Mouse (Mus musculus): ENCODE measurements around the gene Akna.

Akna gene

GRCm38 (mm10) chr4:63411222-63411621 lies 8.1 kb upstream of the Akna start:
- in situ Hi-C loops (cut with MboI; ENCODE audit: unreplicated experiment in 2 of 2): no loop called here

- in situ Hi-C loops (cut with MboI; ENCODE audit: unreplicated experiment in 2 of 2): no loop called here
Observed at GRCm38 (mm10) chr4:63410583-63410934, 7.4 kb upstream of the Akna start.

- in situ Hi-C loops (cut with MboI; ENCODE audit: unreplicated experiment in 2 of 2): loop anchor here (5.0 to 10.0 kb wide), 4 partner anchors 38 to 445 kb away; no protein-coding TSS in a partner anchor
Observed at GRCm38 (mm10) chr4:63409908-63410582, 6.9 kb upstream of the Akna start.

GRCm38 (mm10) chr4:63409317-63409907 lies 6.3 kb upstream of the Akna start:
- in situ Hi-C loops (cut with MboI; ENCODE audit: unreplicated experiment in 2 of 2): loop anchor here (5.0 to 10.0 kb wide), 4 partner anchors 37 to 445 kb away; no protein-coding TSS in a partner anchor

- in situ Hi-C loops (cut with MboI; ENCODE audit: unreplicated experiment in 2 of 2): loop anchor here (5.0 to 10.0 kb wide), 4 partner anchors 36 to 446 kb away; no protein-coding TSS in a partner anchor
Observed at GRCm38 (mm10) chr4:63408649-63409048, 5.5 kb upstream of the Akna start.

GRCm38 (mm10) chr4:63408247-63408646 lies 5.1 kb upstream of the Akna start:
- in situ Hi-C loops (cut with MboI; ENCODE audit: unreplicated experiment in 2 of 2): loop anchor here (5.0 to 10.0 kb wide), 4 partner anchors 36 to 447 kb away; no protein-coding TSS in a partner anchor

GRCm38 (mm10) chr4:63405683-63406082 lies 2.5 kb upstream of the Akna start:
- in situ Hi-C loops (cut with MboI; ENCODE audit: unreplicated experiment in 2 of 2): loop anchor here (5.0 to 10.0 kb wide), 4 partner anchors 33 to 449 kb away; no protein-coding TSS in a partner anchor

- in situ Hi-C loops (cut with MboI; ENCODE audit: unreplicated experiment in 2 of 2): loop anchor here (5.0 to 10.0 kb wide), 4 partner anchors 33 to 450 kb away; no protein-coding TSS in a partner anchor
Observed at GRCm38 (mm10) chr4:63405051-63405450, 1.9 kb upstream of the Akna start.

GRCm38 (mm10) chr4:63404205-63404604 lies 1.1 kb upstream of the Akna start:
- in situ Hi-C loops (cut with MboI; ENCODE audit: unreplicated experiment in 2 of 2): loop anchor here in 1 of 2 experiments (10.0 kb wide), 1 partner anchor 451 kb away; no protein-coding TSS in a partner anchor

GRCm38 (mm10) chr4:63402558-63402957 lies 596 bp downstream of the Akna start:
- in situ Hi-C loops (cut with MboI; ENCODE audit: unreplicated experiment in 2 of 2): loop anchor here in 1 of 2 experiments (10.0 kb wide), 1 partner anchor 452 kb away; no protein-coding TSS in a partner anchor

- in situ Hi-C loops (cut with MboI; ENCODE audit: unreplicated experiment in 2 of 2): loop anchor here in 1 of 2 experiments (10.0 kb wide), 1 partner anchor 453 kb away; no protein-coding TSS in a partner anchor
Observed at GRCm38 (mm10) chr4:63402056-63402455, 1.1 kb downstream of the Akna start.

- in situ Hi-C loops (cut with MboI; ENCODE audit: unreplicated experiment in 2 of 2): loop anchor here in 1 of 2 experiments (10.0 kb wide), 1 partner anchor 453 kb away; no protein-coding TSS in a partner anchor
Observed at GRCm38 (mm10) chr4:63401620-63402019, 1.5 kb downstream of the Akna start.

GRCm38 (mm10) chr4:63400541-63401306 lies 2.4 kb downstream of the Akna start:
- in situ Hi-C loops (cut with MboI; ENCODE audit: unreplicated experiment in 2 of 2): loop anchor here in 1 of 2 experiments (10.0 kb wide), 1 partner anchor 454 kb away; no protein-coding TSS in a partner anchor

GRCm38 (mm10) chr4:63399691-63400270 lies 3.4 kb downstream of the Akna start:
- in situ Hi-C loops (cut with MboI; ENCODE audit: unreplicated experiment in 2 of 2): loop anchor here (10.0 to 25.0 kb wide), 3 partner anchors 455 to 1062 kb away; partner anchors contain the start of genes Fkbp15 (in 1 of the 2) and Slc31a1 (in 1 of the 2)

GRCm38 (mm10) chr4:63398854-63399609 lies 4.1 kb downstream of the Akna start:
- in situ Hi-C loops (cut with MboI; ENCODE audit: unreplicated experiment in 2 of 2): loop anchor here (25.0 kb wide), 2 partner anchors 1037 to 1062 kb away; partner anchors contain the start of genes Fkbp15 (in 1 of the 2) and Slc31a1 (in 1 of the 2)

- in situ Hi-C loops (cut with MboI; ENCODE audit: unreplicated experiment in 2 of 2): loop anchor here (25.0 kb wide), 2 partner anchors 1036 to 1061 kb away; partner anchors contain the start of genes Fkbp15 (in 1 of the 2) and Slc31a1 (in 1 of the 2)
Observed at GRCm38 (mm10) chr4:63397981-63398537, 5.1 kb downstream of the Akna start.

- in situ Hi-C loops (cut with MboI; ENCODE audit: unreplicated experiment in 2 of 2): loop anchor here (25.0 kb wide), 2 partner anchors 1029 to 1054 kb away; partner anchors contain the start of genes Fkbp15 (in 1 of the 2) and Slc31a1 (in 1 of the 2)
Observed at GRCm38 (mm10) chr4:63391322-63391721, 11.8 kb downstream of the Akna start.

- in situ Hi-C loops (cut with MboI; ENCODE audit: unreplicated experiment in 2 of 2): loop anchor here (25.0 kb wide), 2 partner anchors 1028 to 1053 kb away; partner anchors contain the start of genes Fkbp15 (in 1 of the 2) and Slc31a1 (in 1 of the 2)
Observed at GRCm38 (mm10) chr4:63389887-63390528, 13.1 kb downstream of the Akna start.

All from v-Abl transformed pro-B cells (cell line).